Mouse (Mus musculus): ENCODE data around the gene Hsd17b12. TPM values are rescaled to one million over a fixed set of nuclear protein-coding genes. Genes with fewer than 3 reads are reported as not detected.

Hsd17b12 gene
- polyA plus RNA-seq, 1 experiment from 2014 or later = 183 TPM

DNA sequence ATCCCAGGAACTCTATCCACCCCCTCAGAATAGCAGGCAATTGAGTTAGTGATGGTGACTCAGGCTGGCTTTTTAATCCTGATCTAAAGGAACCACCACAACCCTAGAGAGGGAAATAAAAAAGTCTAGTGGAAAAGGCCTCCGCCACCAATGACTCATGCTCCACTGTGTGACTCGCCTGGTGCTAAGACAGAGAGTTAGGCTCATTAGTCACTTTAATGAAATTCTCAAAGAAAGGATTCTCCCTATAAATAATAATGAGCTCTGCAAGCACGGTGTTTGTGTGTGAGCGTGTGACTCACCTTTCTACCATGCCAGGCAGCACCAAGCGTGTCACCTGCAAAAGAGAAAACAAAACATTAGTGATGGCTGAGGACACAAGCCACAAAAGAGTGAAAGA is 105.8 kb downstream of the Hsd17b12 start:
- H3K27ac ChIP-seq (ENCODE audit: low read length) = no peak overlapping the region
- no peak overlapping the region for H3K4me2 ChIP-seq (ENCODE audit: low read depth, low read length)
- 88% methylated on average over 5 of the region's 5 CpGs for WGBS
- no peak overlapping the region for H3K9ac ChIP-seq (ENCODE audit: low read depth, low read length)
- H3K4me3 ChIP-seq (ENCODE audit: low read length) = no peak overlapping the region
- H3K4me1 ChIP-seq (ENCODE audit: control insufficient read depth, insufficient read depth, low read length) = 0 out of 2 replicates have a peak, but pooled peaks cover 2% of the 10 kb centered on the region
- no peak for ATAC-seq
- no peaks in the 10 kb centered on the region for H3K36me3 ChIP-seq (ENCODE audit: control insufficient read depth, insufficient read depth, low read length)
- no peaks in the 10 kb centered on the region for H3K9me3 ChIP-seq (ENCODE audit: control insufficient read depth, low read length)
- no peaks in the 10 kb centered on the region for H3K27me3 ChIP-seq (replicated peaks; ENCODE audit: control insufficient read depth, insufficient read depth, low read length)

- H3K4me3 ChIP-seq (ENCODE audit: low read length) = no peak overlapping the region
- no peak overlapping the region for H3K4me2 ChIP-seq (ENCODE audit: low read depth, low read length)
- no peaks in the 10 kb centered on the region for H3K27me3 ChIP-seq (replicated peaks; ENCODE audit: control insufficient read depth, insufficient read depth, low read length)
- no peak overlapping the region for H3K9ac ChIP-seq (ENCODE audit: low read depth, low read length)
- WGBS = 97% methylated on average over 3 of the region's 3 CpGs
- 0 out of 2 replicates have a peak, but pooled peaks cover 2% of the 10 kb centered on the region for H3K4me1 ChIP-seq (ENCODE audit: control insufficient read depth, insufficient read depth, low read length)
- ATAC-seq = no peak
- no peaks in the 10 kb centered on the region for H3K9me3 ChIP-seq (ENCODE audit: control insufficient read depth, low read length)
- no peaks in the 10 kb centered on the region for H3K36me3 ChIP-seq (ENCODE audit: control insufficient read depth, insufficient read depth, low read length)
- no peak overlapping the region for H3K27ac ChIP-seq (ENCODE audit: low read length)
Measured at GRCm38 (mm10) chr2:94050901-94051300, 106.9 kb downstream of the Hsd17b12 start.

DNA sequence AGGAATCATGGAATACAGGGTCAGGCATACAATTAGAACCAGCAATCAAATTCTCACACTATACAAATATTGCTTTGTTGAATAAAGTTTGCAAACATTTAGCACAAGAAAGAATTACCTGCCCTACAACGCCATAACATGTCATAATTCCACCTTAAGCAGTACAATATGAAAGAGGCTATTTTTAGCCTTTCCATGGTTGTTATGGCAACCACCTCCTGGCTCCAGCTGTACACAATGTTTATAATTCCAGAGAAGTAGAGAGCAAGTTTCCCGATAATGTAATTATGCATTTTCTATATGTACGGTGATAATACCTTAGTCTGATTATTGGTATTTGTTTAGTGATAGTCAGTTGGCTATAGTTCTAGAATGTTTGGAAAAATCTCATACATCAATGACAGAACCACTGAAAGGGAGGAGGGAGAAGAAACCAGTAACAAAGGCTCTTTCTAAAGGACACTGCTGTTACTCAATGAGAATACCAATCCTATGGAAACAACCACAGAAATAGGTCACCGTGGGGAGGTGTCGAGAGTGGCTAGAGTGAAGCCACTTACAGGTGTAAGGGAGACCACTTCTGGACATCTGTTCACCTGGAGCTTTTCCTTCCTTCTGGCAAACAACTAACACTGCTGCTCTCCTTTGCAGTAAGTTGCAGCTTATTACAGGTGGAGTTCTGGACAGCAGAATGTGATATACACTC is 108.1 kb downstream of the Hsd17b12 start:
- 0 out of 2 replicates have a peak, but pooled peaks have one; percentile 49 for ATAC-seq

DNA sequence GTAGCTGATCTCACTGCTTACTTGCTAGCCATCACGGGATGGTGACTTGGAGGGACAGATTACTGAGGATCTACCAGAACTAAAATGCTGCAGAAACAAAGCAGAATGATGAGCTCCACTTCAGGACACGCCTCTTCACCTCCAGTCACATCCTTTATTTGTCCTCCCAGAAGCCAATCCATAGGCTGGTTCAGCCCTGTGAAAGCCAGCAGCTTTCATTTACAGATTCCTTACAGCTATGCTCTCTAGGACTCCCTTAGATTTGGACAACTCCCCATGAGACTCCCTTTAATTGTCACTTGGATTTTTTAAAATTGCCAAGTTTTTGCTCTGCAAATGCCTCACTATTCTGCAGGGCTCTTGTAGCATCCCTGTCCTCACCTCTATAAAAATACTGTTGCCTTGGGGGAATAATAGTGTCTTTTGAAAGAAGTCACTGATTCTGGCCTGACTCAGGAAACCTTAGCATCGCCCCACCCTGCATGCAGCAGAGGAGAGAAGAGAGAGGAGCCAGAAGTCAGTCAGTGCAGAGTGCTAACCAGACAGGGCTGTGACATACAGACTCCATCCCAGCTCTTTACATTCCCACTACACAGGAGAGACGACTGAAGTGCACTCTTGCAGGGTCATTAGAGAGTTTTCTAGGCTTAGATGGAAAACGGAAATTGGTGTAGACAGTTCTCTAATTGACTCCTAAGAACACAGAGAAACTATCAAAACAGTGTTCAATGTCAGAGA is 108.9 kb downstream of the Hsd17b12 start:
- Histone ChIP-seq H3K36me3 (ENCODE audit: control insufficient read depth, insufficient read depth, low read length) (no peaks in the 10 kb centered on the region), H3K4me3 (ENCODE audit: low read length) (no peak overlapping the region), H3K9me3 (ENCODE audit: control insufficient read depth, low read length) (no peaks in the 10 kb centered on the region), H3K27ac (ENCODE audit: low read length) (no peak overlapping the region), H3K4me2 (ENCODE audit: low read depth, low read length) (no peak overlapping the region), H3K9ac (ENCODE audit: low read depth, low read length) (no peak overlapping the region), H3K4me1 (ENCODE audit: control insufficient read depth, insufficient read depth, low read length) (peaks cover 8% of the 10 kb centered on the region; the same call in 1 of the 2 replicates), H3K27me3 (replicated peaks; ENCODE audit: control insufficient read depth, insufficient read depth, low read length) (no peaks in the 10 kb centered on the region)
- no peak for ATAC-seq
- WGBS = 68% methylated on average over 5 of the region's 5 CpGs

More for the DNA sequence above, 108.1 kb downstream of the Hsd17b12 start:
- no peaks in the 10 kb centered on the region for H3K9me3 ChIP-seq (ENCODE audit: control insufficient read depth, low read length)
- H3K4me3 ChIP-seq (ENCODE audit: low read length) = no peak overlapping the region
- H3K36me3 ChIP-seq (ENCODE audit: control insufficient read depth, insufficient read depth, low read length) = no peaks in the 10 kb centered on the region
- H3K4me2 ChIP-seq (ENCODE audit: low read depth, low read length) = no peak overlapping the region
- no peak overlapping the region for H3K9ac ChIP-seq (ENCODE audit: low read depth, low read length)
- H3K4me1 ChIP-seq (ENCODE audit: control insufficient read depth, insufficient read depth, low read length) = peaks cover 7% of the 10 kb centered on the region; the same call in 1 of the 2 replicates
- H3K27me3 ChIP-seq (replicated peaks; ENCODE audit: control insufficient read depth, insufficient read depth, low read length) = no peaks in the 10 kb centered on the region
- H3K27ac ChIP-seq (ENCODE audit: low read length) = no peak overlapping the region
- 50% methylated on average over 5 of the region's 5 CpGs for WGBS

DNA sequence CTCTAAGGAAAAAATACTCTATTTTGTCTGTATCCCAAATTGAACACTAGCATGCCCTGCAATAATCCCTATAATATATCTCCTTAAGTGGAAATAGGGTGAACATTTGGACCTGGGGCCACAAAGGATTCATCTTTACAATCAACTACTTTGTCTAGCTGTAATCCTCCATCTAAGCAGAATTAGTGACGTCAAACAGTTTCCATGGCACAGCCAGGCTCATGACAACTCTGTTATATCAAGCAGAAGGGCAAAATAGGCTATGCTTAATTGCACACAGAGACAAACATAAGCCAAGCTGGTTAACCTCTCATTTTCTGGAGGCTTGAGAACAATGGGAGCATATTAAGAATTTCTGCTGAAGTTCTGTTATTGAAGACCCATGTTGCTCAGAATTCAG is 109.5 kb downstream of the Hsd17b12 start:
- Histone ChIP-seq H3K27ac (ENCODE audit: low read length) (no peak overlapping the region), H3K4me2 (ENCODE audit: low read depth, low read length) (no peak overlapping the region), H3K4me3 (ENCODE audit: low read length) (no peak overlapping the region), H3K36me3 (ENCODE audit: control insufficient read depth, insufficient read depth, low read length) (no peaks in the 10 kb centered on the region), H3K9ac (ENCODE audit: low read depth, low read length) (no peak overlapping the region), H3K4me1 (ENCODE audit: control insufficient read depth, insufficient read depth, low read length) (peaks cover 10% of the 10 kb centered on the region; the same call in 1 of the 2 replicates), H3K9me3 (ENCODE audit: control insufficient read depth, low read length) (no peaks in the 10 kb centered on the region), H3K27me3 (replicated peaks; ENCODE audit: control insufficient read depth, insufficient read depth, low read length) (no peaks in the 10 kb centered on the region)
- ATAC-seq = no peak
- 57% methylated on average over 1 of the region's 1 CpGs for WGBS

- Histone ChIP-seq H3K4me1 (ENCODE audit: control insufficient read depth, insufficient read depth, low read length) (peaks cover 10% of the 10 kb centered on the region; the same call in 1 of the 2 replicates), H3K9ac (ENCODE audit: low read depth, low read length) (no peak overlapping the region), H3K4me2 (ENCODE audit: low read depth, low read length) (no peak overlapping the region), H3K9me3 (ENCODE audit: control insufficient read depth, low read length) (no peaks in the 10 kb centered on the region), H3K27ac (ENCODE audit: low read length) (no peak overlapping the region), H3K36me3 (ENCODE audit: control insufficient read depth, insufficient read depth, low read length) (no peaks in the 10 kb centered on the region), H3K4me3 (ENCODE audit: low read length) (no peak overlapping the region), H3K27me3 (replicated peaks; ENCODE audit: control insufficient read depth, insufficient read depth, low read length) (no peaks in the 10 kb centered on the region)
- WGBS = 36% methylated on average over 6 of the region's 6 CpGs
- peak; percentile 32; the same call in 1 of the 2 replicates for ATAC-seq
Measured at GRCm38 (mm10) chr2:94045411-94046090, 112.2 kb downstream of the Hsd17b12 start.

DNA sequence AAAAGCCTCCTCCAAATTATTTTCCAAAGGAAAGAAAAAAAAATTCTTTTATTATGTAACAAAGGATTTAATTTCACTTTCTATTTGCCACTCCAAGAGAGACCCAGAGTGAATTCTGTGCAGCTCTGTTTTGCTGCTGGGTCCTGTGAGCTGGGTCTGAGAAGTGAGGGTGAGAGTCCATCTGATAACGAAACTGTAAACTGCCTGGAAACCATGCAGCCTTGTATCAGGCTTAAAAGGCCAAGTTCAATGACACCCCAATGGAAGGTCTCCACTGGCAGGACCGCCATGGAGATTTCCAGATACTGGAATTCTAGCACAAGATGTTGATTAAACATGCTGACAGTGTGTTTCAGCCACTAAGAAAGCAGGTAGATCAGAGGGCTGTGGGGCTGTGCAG is 113.6 kb downstream of the Hsd17b12 start:
- Histone ChIP-seq H3K27me3 (replicated peaks; ENCODE audit: control insufficient read depth, insufficient read depth, low read length) (no peaks in the 10 kb centered on the region), H3K9ac (ENCODE audit: low read depth, low read length) (no peak overlapping the region), H3K36me3 (ENCODE audit: control insufficient read depth, insufficient read depth, low read length) (no peaks in the 10 kb centered on the region), H3K27ac (ENCODE audit: low read length) (no peak overlapping the region), H3K9me3 (ENCODE audit: control insufficient read depth, low read length) (no peaks in the 10 kb centered on the region), H3K4me1 (ENCODE audit: control insufficient read depth, insufficient read depth, low read length) (peaks cover 8% of the 10 kb centered on the region; the same call in 1 of the 2 replicates), H3K4me2 (ENCODE audit: low read depth, low read length) (no peak overlapping the region), H3K4me3 (ENCODE audit: low read length) (no peak overlapping the region)
- ATAC-seq = peak; percentile 86
- 73% methylated on average over 2 of the region's 2 CpGs for WGBS

DNA sequence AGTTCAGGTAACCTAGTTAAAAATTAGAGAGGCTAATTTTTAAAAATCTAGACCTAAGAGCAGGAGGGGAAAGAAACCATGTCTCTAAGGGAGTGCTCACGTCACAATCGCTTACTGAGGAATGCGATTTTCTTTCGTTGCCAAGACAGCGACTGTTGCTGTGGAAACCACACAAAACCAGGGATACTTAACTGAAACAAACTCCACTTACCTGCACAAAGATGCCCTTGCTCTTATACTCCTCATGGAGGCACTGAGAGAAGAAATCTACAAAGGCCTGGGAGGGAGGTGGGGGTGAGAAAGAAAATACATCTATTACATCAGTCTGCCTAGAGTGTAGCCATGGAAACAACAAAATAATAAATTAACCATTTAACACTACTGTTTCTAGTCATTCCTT is 114.1 kb downstream of the Hsd17b12 start:
- no peaks in the 10 kb centered on the region for H3K36me3 ChIP-seq (ENCODE audit: control insufficient read depth, insufficient read depth, low read length)
- H3K4me2 ChIP-seq (ENCODE audit: low read depth, low read length) = no peak overlapping the region
- no peak for ATAC-seq
- H3K27ac ChIP-seq (ENCODE audit: low read length) = no peak overlapping the region
- no peaks in the 10 kb centered on the region for H3K9me3 ChIP-seq (ENCODE audit: control insufficient read depth, low read length)
- no peak overlapping the region for H3K9ac ChIP-seq (ENCODE audit: low read depth, low read length)
- no peak overlapping the region for H3K4me3 ChIP-seq (ENCODE audit: low read length)
- peaks cover 8% of the 10 kb centered on the region; the same call in 1 of the 2 replicates for H3K4me1 ChIP-seq (ENCODE audit: control insufficient read depth, insufficient read depth, low read length)
- WGBS = 52% methylated on average over 5 of the region's 5 CpGs
- no peaks in the 10 kb centered on the region for H3K27me3 ChIP-seq (replicated peaks; ENCODE audit: control insufficient read depth, insufficient read depth, low read length)

- H3K27ac ChIP-seq (ENCODE audit: low read length) = no peak overlapping the region
- no peak overlapping the region for H3K9ac ChIP-seq (ENCODE audit: low read depth, low read length)
- H3K4me3 ChIP-seq (ENCODE audit: low read length) = no peak overlapping the region
- H3K4me1 ChIP-seq (ENCODE audit: control insufficient read depth, insufficient read depth, low read length) = peaks cover 8% of the 10 kb centered on the region; the same call in 1 of the 2 replicates
- no peaks in the 10 kb centered on the region for H3K27me3 ChIP-seq (replicated peaks; ENCODE audit: control insufficient read depth, insufficient read depth, low read length)
- H3K9me3 ChIP-seq (ENCODE audit: control insufficient read depth, low read length) = no peaks in the 10 kb centered on the region
- no peaks in the 10 kb centered on the region for H3K36me3 ChIP-seq (ENCODE audit: control insufficient read depth, insufficient read depth, low read length)
- no peak for ATAC-seq
- WGBS = 95% methylated on average over 3 of the region's 3 CpGs
- H3K4me2 ChIP-seq (ENCODE audit: low read depth, low read length) = no peak overlapping the region
Measured at GRCm38 (mm10) chr2:94042461-94042860, 115.3 kb downstream of the Hsd17b12 start.
